Comparison of ENCODE assay signal across 12 mouse cellular contexts in genomic region chr3:121460473-121461193, GRCm38 (mm10). TPM values are rescaled to one million over a fixed set of nuclear protein-coding genes. Genes with fewer than 3 reads are reported as not detected.
DNase-seq lines count a peak whose midpoint lies in the region; ATAC-seq and TF ChIP-seq lines count a peak whose summit lies in the region.
"Had no signal": no experiment of that assay in that cellular context is flagged by ENCODE, and none has a peak within 500 bp of the region (broad histone marks: within the 10 kb centered on the region; RNA-seq: fewer than 3 reads in every experiment).

No protein-coding gene starts in this region.

- H3K4me2 ChIP-seq in midbrain, embryonic 11.5 days = no peak overlapping the region
- H3K4me2 ChIP-seq in midbrain, embryonic 14.5 days (ENCODE audit: low read length) = no peak overlapping the region
- peak overlapping the region; percentile 68 for H3K4me2 ChIP-seq in liver, embryonic 14.5 days (ENCODE audit: low read depth)
- no peak overlapping the region for H3K4me2 ChIP-seq in stomach, postnatal 0 days (replicated peaks; ENCODE audit: low read depth)

- TF ChIP-seq EP300 in liver, embryonic 14.5 days (IDR thresholded peaks at IDR 0.05; ENCODE audit: low read depth) = peak; percentile 95
- TF ChIP-seq EP300 in stomach, postnatal 0 days (optimal IDR thresholded peaks at IDR 0.05) = no peak

- H3K27me3 ChIP-seq in midbrain, embryonic 11.5 days (ENCODE audit: control insufficient read depth, insufficient read depth, low read length) = no peaks in the 10 kb centered on the region
- no peaks in the 10 kb centered on the region for H3K27me3 ChIP-seq in midbrain, embryonic 14.5 days (ENCODE audit: control insufficient read depth, insufficient read depth, low read length)
- no peaks in the 10 kb centered on the region for H3K27me3 ChIP-seq in liver, embryonic 14.5 days (ENCODE audit: control insufficient read depth, insufficient read depth, low read length)
- H3K27me3 ChIP-seq in stomach, postnatal 0 days (ENCODE audit: control insufficient read depth, insufficient read depth, low read length) = no peaks in the 10 kb centered on the region
- H3K27me3 ChIP-seq: CH12.LX had no signal

- DNase-seq in midbrain, embryonic 11.5 days (ENCODE audit: low spot score, missing footprints) = peak; percentile 84
- DNase-seq in midbrain, embryonic 14.5 days = no peak
- DNase-seq in liver, embryonic 14.5 days (ENCODE audit: low read depth in 3 of 3, low spot score in 3 of 3) = peak; percentile 60 to 65 (median 61)
- DNase-seq in stomach, postnatal 0 days (ENCODE audit: low spot score) = peak; percentile 39
- DNase-seq in thymus, postnatal 4 days = no peak
- DNase-seq in adrenal gland, postnatal 10 days = no peak
- DNase-seq: cerebellum, postnatal 36 days; heart, adult 18-20 months had no signal

- no peak overlapping the region for H3K27ac ChIP-seq in midbrain, embryonic 11.5 days (ENCODE audit: low read depth, low read length)
- H3K27ac ChIP-seq in midbrain, embryonic 14.5 days (replicated peaks; ENCODE audit: low read depth, low read length) = no peak overlapping the region
- H3K27ac ChIP-seq in liver, embryonic 14.5 days = peak overlapping the region; percentile 84
- H3K27ac ChIP-seq in stomach, postnatal 0 days (replicated peaks) = 0 out of 2 replicates have a peak overlapping the region, but pooled peaks have one; percentile 35

- no peak; the same call in 1 of the 2 replicates for ATAC-seq in midbrain, embryonic 11.5 days (ENCODE audit: low FRiP score)
- ATAC-seq in midbrain, embryonic 14.5 days (ENCODE audit: low FRiP score, low TSS enrichment) = no peak
- ATAC-seq in erythroid progenitor cell, adult 5-6 weeks (replicated peaks; ENCODE audit: low FRiP score, poor library complexity, severe bottlenecking) = peak; percentile 62
- peak; percentile 97 for ATAC-seq in liver, embryonic 14.5 days (ENCODE audit: insufficient read depth)
- ATAC-seq in stomach, postnatal 0 days (ENCODE audit: low FRiP score, low TSS enrichment) = peak; percentile 56; the same call in 1 of the 2 replicates
- ATAC-seq: inflammation-experienced regulatory T-cells, adult 6 months had no signal

- H3K4me3 ChIP-seq in midbrain, embryonic 11.5 days (ENCODE audit: low read depth, low read length) = no peak overlapping the region
- H3K4me3 ChIP-seq in midbrain, embryonic 14.5 days (replicated peaks; ENCODE audit: low read depth, low read length) = no peak overlapping the region
- H3K4me3 ChIP-seq in liver, embryonic 14.5 days (ENCODE audit: insufficient read depth in 1 of 2, low read depth in 2 of 2, low read length in 2 of 2) = peak overlapping the region; percentile 17 to 28; a peak in 3 of 4 replicates
- H3K4me3 ChIP-seq in stomach, postnatal 0 days (ENCODE audit: low read depth, low read length) = no peak overlapping the region
- H3K4me3 ChIP-seq: megakaryocyte, embryonic 14.5 days had no signal

- H3K4me1 ChIP-seq in midbrain, embryonic 11.5 days (ENCODE audit: control insufficient read depth, insufficient read depth, low read length) = 0 out of 2 replicates have a peak, but pooled peaks cover 5% of the 10 kb centered on the region
- H3K4me1 ChIP-seq in midbrain, embryonic 14.5 days (ENCODE audit: control insufficient read depth, insufficient read depth, low read length) = 0 out of 2 replicates have a peak, but pooled peaks cover 5% of the 10 kb centered on the region
- H3K4me1 ChIP-seq in liver, embryonic 14.5 days (replicated peaks; ENCODE audit: control insufficient read depth in 2 of 2, insufficient read depth in 2 of 2, low read length in 1 of 2) = peaks cover 23 to 26% of the 10 kb centered on the region in 2 experiments
- H3K4me1 ChIP-seq in stomach, postnatal 0 days (replicated peaks; ENCODE audit: control insufficient read depth, insufficient read depth) = no peaks in the 10 kb centered on the region

- H3K9ac ChIP-seq in midbrain, embryonic 11.5 days (ENCODE audit: low read length) = no peak overlapping the region
- H3K9ac ChIP-seq in midbrain, embryonic 14.5 days (replicated peaks; ENCODE audit: low read length) = no peak overlapping the region
- peak overlapping the region; percentile 40 for H3K9ac ChIP-seq in liver, embryonic 14.5 days (replicated peaks)
- no peak overlapping the region for H3K9ac ChIP-seq in stomach, postnatal 0 days (ENCODE audit: low read length)

- peaks cover 31% of the 10 kb centered on the region for H3K36me3 ChIP-seq in midbrain, embryonic 11.5 days (ENCODE audit: control insufficient read depth, insufficient read depth, low read length)
- peaks cover 41% of the 10 kb centered on the region for H3K36me3 ChIP-seq in midbrain, embryonic 14.5 days (ENCODE audit: control insufficient read depth, insufficient read depth, low read length)
- peaks cover 8% of the 10 kb centered on the region for H3K36me3 ChIP-seq in liver, embryonic 14.5 days (replicated peaks; ENCODE audit: control insufficient read depth, insufficient read depth, low read depth)
- H3K36me3 ChIP-seq in stomach, postnatal 0 days (ENCODE audit: control insufficient read depth, insufficient read depth, low read length) = peaks cover 10% of the 10 kb centered on the region

- no peaks in the 10 kb centered on the region for H3K9me3 ChIP-seq in midbrain, embryonic 11.5 days (ENCODE audit: control insufficient read depth, low read length)
- H3K9me3 ChIP-seq in midbrain, embryonic 14.5 days (ENCODE audit: control insufficient read depth, low read length) = no peaks in the 10 kb centered on the region
- H3K9me3 ChIP-seq in liver, embryonic 14.5 days (ENCODE audit: control insufficient read depth, low read length) = no peaks in the 10 kb centered on the region
- H3K9me3 ChIP-seq in stomach, postnatal 0 days (ENCODE audit: control insufficient read depth, low read length) = no peaks in the 10 kb centered on the region
- H3K9me3 ChIP-seq: megakaryocyte, embryonic 14.5 days had no signal

- no peak for TF ChIP-seq CTCF in liver, embryonic 14.5 days (IDR thresholded peaks at IDR 0.05; ENCODE audit: low read depth)
- TF ChIP-seq CTCF in stomach, postnatal 0 days (IDR thresholded peaks at IDR 0.05; ENCODE audit: low read depth) = no peak

- WGBS in midbrain, embryonic 11.5 days = 91% methylated on average over 16 of the region's 16 CpGs
- 88% methylated on average over 16 of the region's 16 CpGs for WGBS in midbrain, embryonic 14.5 days
- 26% methylated on average over 16 of the region's 16 CpGs for WGBS in liver, embryonic 14.5 days (ENCODE audit: insufficient replicate concordance)
- 59% methylated on average over 16 of the region's 16 CpGs for WGBS in stomach, postnatal 0 days

RNA-seq across cellular contexts. Expression of gene Cnn3, which starts 34.3 kb away (rescaled TPM):
- 1,158 and 1,201 TPM in 2 replicates for polyA plus RNA-seq in midbrain, embryonic 11.5 days (2014; fragmentation: Nextera tagmentation; extraction: Ambion mirVana)
- polyA plus RNA-seq in midbrain, embryonic 14.5 days (2014; fragmentation: Nextera tagmentation; extraction: Ambion mirVana) = 417 and 560 TPM in 2 replicates
- 9.7 and 41.1 TPM in 2 replicates for total RNA-seq in erythroid progenitor cell, adult 5-6 weeks (2015; ENCODE audit: low replicate concordance)
- 13.6 and 36.1 TPM in 2 replicates for total RNA-seq in erythroid progenitor cell, adult 5-6 weeks (2017; ENCODE audit: low replicate concordance)
- 52.9 and 62.7 TPM in 2 replicates for polyA plus RNA-seq in liver, embryonic 14.5 days (2012; rRNA removed)
- polyA plus RNA-seq in liver, embryonic 14.5 days (2014; fragmentation: Nextera tagmentation; extraction: Ambion mirVana) = 82.7 and 90.1 TPM in 2 replicates
- 280 and 301 TPM in 2 replicates for polyA plus RNA-seq in stomach, postnatal 0 days (2015; fragmentation: Nextera tagmentation; extraction: Ambion mirVana)
- total RNA-seq in adrenal gland, postnatal 10 days (2021) = 100 to 1,000 TPM; 148 to 215 TPM

Comparison
In these comparisons a context has a peak if more than half of its experiments do, and no peak if none do; other contexts are left out.
1. DNase-seq: peak in midbrain, embryonic 11.5 days (single experiment), liver, embryonic 14.5 days (3 of 3) and stomach, postnatal 0 days (single experiment); none in midbrain, embryonic 14.5 days (single experiment), thymus, postnatal 4 days (single experiment) and adrenal gland, postnatal 10 days (single experiment).
2. ATAC-seq: peak in erythroid progenitor cell, adult 5-6 weeks (single experiment), liver, embryonic 14.5 days (single experiment) and stomach, postnatal 0 days (single experiment); none in midbrain, embryonic 11.5 days (single experiment) and midbrain, embryonic 14.5 days (single experiment).
3. H3K27ac ChIP-seq: peak in liver, embryonic 14.5 days (single experiment) and stomach, postnatal 0 days (single experiment); none in midbrain, embryonic 11.5 days (single experiment) and midbrain, embryonic 14.5 days (single experiment).
4. H3K4me3 ChIP-seq: peak in liver, embryonic 14.5 days (2 of 2); none in midbrain, embryonic 11.5 days (single experiment), midbrain, embryonic 14.5 days (single experiment) and stomach, postnatal 0 days (single experiment).